Mouse (Mus musculus): Measurements from ENCODE around the gene Nudcd3. TPM values are rescaled to one million over a fixed set of nuclear protein-coding genes. Genes with fewer than 3 reads are reported as not detected.

The Nudcd3 gene
- polyA plus RNA-seq (2015; fragmentation: Nextera tagmentation; extraction: Ambion mirVana), result 35.3 and 37.2 TPM in 2 replicates

DNA sequence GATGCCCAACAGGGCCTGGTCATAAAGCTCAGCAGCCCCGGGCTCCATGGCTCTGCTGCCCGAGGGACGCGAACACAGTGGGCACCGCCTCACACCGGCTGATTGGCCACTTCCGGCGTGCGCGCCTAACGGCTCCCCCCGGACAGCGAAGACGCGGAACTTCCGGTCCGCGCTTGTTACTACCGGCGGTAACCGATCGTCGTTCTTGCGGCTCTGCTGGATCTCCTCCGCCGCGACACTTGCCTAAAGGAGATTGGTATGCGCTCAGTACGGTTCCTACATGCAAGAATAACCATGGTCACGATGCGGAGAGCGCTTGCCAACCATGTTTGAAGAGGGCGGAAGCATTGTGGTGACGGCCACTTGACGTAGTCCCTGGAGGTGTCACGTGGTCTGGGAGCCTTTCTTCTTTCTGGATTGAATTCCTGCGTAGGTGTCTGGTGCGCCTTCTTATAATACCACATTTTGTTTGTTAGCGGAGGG lies at the start of gene Nudcd3:
Gene Nudcd3 (minus strand): TSS at position 329 of the 483 bp plus-strand sequence.
- Histone ChIP-seq H3K4me2 (peak within 1 kb of the TSS; percentile 89), H3K4me3 (replicated peaks) (peak within 1 kb of the TSS; percentile 88), H3K4me1 (peaks cover 16% of the 10 kb centered on the region), H3K36me3 (no peaks in the 10 kb centered on the region), H3K9ac (peak within 1 kb of the TSS; percentile 88), H3K27ac (peak within 1 kb of the TSS; percentile 95), H3K9me3 (no peaks in the 10 kb centered on the region), H3K27me3 (replicated peaks) (no peaks in the 10 kb centered on the region)
- peak; percentile 96 for ATAC-seq (ENCODE audit: insufficient read depth, low FRiP score, low read depth)
- WGBS, result under 1% methylated on average over 39 of the region's 39 CpGs

DNA sequence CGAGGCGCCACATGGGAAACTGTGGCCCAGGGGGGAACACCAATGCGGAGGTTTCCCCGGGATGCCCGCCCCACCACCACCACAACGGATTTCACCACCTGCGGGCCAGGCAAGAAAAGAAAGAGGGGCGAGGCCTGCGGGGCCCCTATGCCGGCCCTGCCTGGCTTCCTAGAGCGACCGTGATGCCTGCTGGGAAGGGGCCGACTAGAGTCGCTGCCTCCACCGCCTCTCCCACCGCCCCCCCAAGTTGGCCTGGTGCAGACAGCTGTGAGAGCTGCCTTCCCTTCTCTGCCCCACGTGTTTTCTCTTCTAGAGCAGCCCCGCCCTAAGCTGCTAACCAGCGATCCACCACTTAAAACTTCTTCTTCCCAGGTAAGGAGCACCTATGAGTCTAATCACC lies 44.5 kb upstream of the Nudcd3 start:
- WGBS, result 37% methylated on average over 16 of the region's 19 CpGs
- Histone ChIP-seq H3K9ac (no peak overlapping the region), H3K4me2 (no peak overlapping the region), H3K36me3 (no peaks in the 10 kb centered on the region), H3K4me3 (replicated peaks) (no peak overlapping the region), H3K9me3 (no peaks in the 10 kb centered on the region), H3K27me3 (replicated peaks) (no peaks in the 10 kb centered on the region), H3K27ac (no peak overlapping the region), H3K4me1 (no peaks in the 10 kb centered on the region)
- ATAC-seq (ENCODE audit: insufficient read depth, low FRiP score, low read depth), result no peak

- no peaks in the 10 kb centered on the region for H3K27me3 ChIP-seq (replicated peaks)
- ATAC-seq (ENCODE audit: insufficient read depth, low FRiP score, low read depth), result no peak
- no peak overlapping the region for H3K4me3 ChIP-seq (replicated peaks)
- no peak overlapping the region for H3K27ac ChIP-seq
- H3K4me1 ChIP-seq, result no peaks in the 10 kb centered on the region
- H3K36me3 ChIP-seq, result no peaks in the 10 kb centered on the region
- no peak overlapping the region for H3K4me2 ChIP-seq
- no peak overlapping the region for H3K9ac ChIP-seq
- WGBS, result 74% methylated on average over 4 of the region's 4 CpGs
- H3K9me3 ChIP-seq, result 0 out of 2 replicates have a peak, but pooled peaks cover 10% of the 10 kb centered on the region
Observed at GRCm38 (mm10) chr11:6233025-6233424, 32.8 kb upstream of the Nudcd3 start.

DNA sequence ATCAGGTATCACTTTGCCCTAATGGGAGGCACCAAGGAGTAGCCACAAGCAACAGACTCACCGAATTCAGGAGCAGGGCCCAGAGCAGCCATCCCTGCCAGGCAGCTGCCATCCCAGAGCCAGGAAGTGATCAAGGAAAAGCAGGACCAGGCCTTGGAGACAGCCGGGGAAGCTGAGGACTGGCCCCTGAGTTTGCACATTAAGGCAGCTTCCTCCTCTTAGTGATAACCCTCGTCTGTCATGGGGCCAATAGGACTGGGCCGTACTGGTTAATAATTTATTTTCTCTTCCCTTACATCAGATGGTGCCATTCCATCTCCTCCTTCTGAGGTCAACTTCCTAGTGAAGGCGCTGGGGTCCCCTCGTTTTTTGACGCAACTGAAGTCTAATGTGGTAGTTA lies 29.8 kb upstream of the Nudcd3 start, which contains the start of gene Npc1l1:
Gene Npc1l1 (minus strand): TSS at position 132 of the 400 bp plus-strand sequence.
- ATAC-seq (ENCODE audit: insufficient read depth, low FRiP score, low read depth), result no peak
- Histone ChIP-seq H3K27me3 (replicated peaks) (no peaks in the 10 kb centered on the region), H3K4me2 (no peak within 1 kb of the TSS), H3K27ac (no peak within 1 kb of the TSS), H3K9ac (no peak within 1 kb of the TSS), H3K4me1 (no peaks in the 10 kb centered on the region), H3K9me3 (0 out of 2 replicates have a peak, but pooled peaks cover 2% of the 10 kb centered on the region), H3K36me3 (no peaks in the 10 kb centered on the region), H3K4me3 (replicated peaks) (no peak within 1 kb of the TSS)
- 64% methylated on average over 7 of the region's 7 CpGs for WGBS

- WGBS, result 81% methylated on average over 14 of the region's 14 CpGs
- no peak overlapping the region for H3K4me3 ChIP-seq (replicated peaks)
- H3K27me3 ChIP-seq (replicated peaks), result no peaks in the 10 kb centered on the region
- no peak overlapping the region for H3K27ac ChIP-seq
- H3K4me2 ChIP-seq, result no peak overlapping the region
- no peaks in the 10 kb centered on the region for H3K36me3 ChIP-seq
- H3K4me1 ChIP-seq, result no peaks in the 10 kb centered on the region
- H3K9me3 ChIP-seq, result no peaks in the 10 kb centered on the region
- ATAC-seq (ENCODE audit: insufficient read depth, low FRiP score, low read depth), result no peak
- H3K9ac ChIP-seq, result no peak overlapping the region
Observed at GRCm38 (mm10) chr11:6224541-6225229, 24.5 kb upstream of the Nudcd3 start.

DNA sequence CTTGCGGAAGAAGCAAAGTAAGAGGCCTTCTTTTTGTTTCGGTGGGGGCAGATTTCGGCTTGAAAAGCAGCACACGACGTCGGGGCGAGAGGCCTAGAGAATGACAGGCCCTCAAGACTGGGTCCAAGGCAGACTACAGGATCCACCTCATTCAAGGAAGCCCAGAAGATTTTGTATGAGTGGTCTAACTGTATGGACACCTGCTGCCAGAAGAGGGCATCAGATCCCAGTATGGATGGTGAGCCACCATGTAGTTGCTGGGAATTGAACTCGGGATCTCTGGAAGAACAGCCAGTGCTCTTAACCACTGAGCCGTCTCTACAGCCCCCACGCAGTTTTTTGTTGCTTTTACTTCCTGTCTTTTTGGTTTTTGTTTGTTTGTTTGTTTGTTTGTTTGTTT lies 22.0 kb upstream of the Nudcd3 start:
- Histone ChIP-seq H3K9ac (no peak overlapping the region), H3K36me3 (no peaks in the 10 kb centered on the region), H3K4me1 (no peaks in the 10 kb centered on the region), H3K9me3 (no peaks in the 10 kb centered on the region), H3K27me3 (replicated peaks) (no peaks in the 10 kb centered on the region), H3K4me2 (no peak overlapping the region), H3K27ac (no peak overlapping the region), H3K4me3 (replicated peaks) (no peak overlapping the region)
- ATAC-seq (ENCODE audit: insufficient read depth, low FRiP score, low read depth), result no peak
- WGBS, result 92% methylated on average over 10 of the region's 10 CpGs

DNA sequence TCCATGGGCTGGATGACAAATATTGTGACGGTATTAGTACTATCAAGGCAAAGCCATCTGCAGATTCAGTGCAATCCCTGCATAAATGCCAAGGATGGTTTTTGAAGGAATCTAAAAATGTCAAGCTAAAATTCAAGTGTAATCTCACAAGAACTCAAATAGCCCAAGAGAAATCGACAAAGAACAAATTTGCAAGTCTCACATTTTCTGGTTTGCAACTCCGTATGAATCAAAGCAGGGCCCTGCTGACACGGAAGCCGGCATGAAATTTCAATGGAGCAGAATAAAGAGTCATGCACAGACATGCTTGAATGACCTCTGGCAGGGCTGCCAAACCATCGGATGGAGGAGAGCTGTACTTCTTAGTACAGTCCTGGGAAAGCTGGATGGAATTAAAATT lies 19.8 kb upstream of the Nudcd3 start:
- Histone ChIP-seq H3K4me1 (no peaks in the 10 kb centered on the region), H3K27ac (no peak overlapping the region), H3K27me3 (replicated peaks) (no peaks in the 10 kb centered on the region), H3K9me3 (no peaks in the 10 kb centered on the region), H3K36me3 (no peaks in the 10 kb centered on the region), H3K4me2 (no peak overlapping the region), H3K4me3 (replicated peaks) (no peak overlapping the region), H3K9ac (no peak overlapping the region)
- no peak for ATAC-seq (ENCODE audit: insufficient read depth, low FRiP score, low read depth)
- 85% methylated on average over 6 of the region's 6 CpGs for WGBS

- Histone ChIP-seq H3K4me2 (no peak overlapping the region), H3K4me3 (replicated peaks) (no peak overlapping the region), H3K27ac (no peak overlapping the region), H3K4me1 (no peaks in the 10 kb centered on the region), H3K36me3 (no peaks in the 10 kb centered on the region), H3K9ac (no peak overlapping the region), H3K9me3 (no peaks in the 10 kb centered on the region), H3K27me3 (replicated peaks) (no peaks in the 10 kb centered on the region)
- 85% methylated on average over 11 of the region's 11 CpGs for whole genome bisulfite sequencing
- no peak for ATAC-seq (ENCODE audit: insufficient read depth, low FRiP score, low read depth)
Observed at GRCm38 (mm10) chr11:6218189-6218896, 18.1 kb upstream of the Nudcd3 start.

- WGBS, result 51% methylated on average over 3 of the region's 3 CpGs
- H3K4me2 ChIP-seq, result no peak overlapping the region
- no peaks in the 10 kb centered on the region for H3K4me1 ChIP-seq
- H3K27me3 ChIP-seq (replicated peaks), result no peaks in the 10 kb centered on the region
- no peaks in the 10 kb centered on the region for H3K36me3 ChIP-seq
- no peaks in the 10 kb centered on the region for H3K9me3 ChIP-seq
- no peak overlapping the region for H3K9ac ChIP-seq
- no peak for ATAC-seq (ENCODE audit: insufficient read depth, low FRiP score, low read depth)
- no peak overlapping the region for H3K27ac ChIP-seq
- no peak overlapping the region for H3K4me3 ChIP-seq (replicated peaks)
Observed at GRCm38 (mm10) chr11:6216834-6217233, 16.6 kb upstream of the Nudcd3 start.

DNA sequence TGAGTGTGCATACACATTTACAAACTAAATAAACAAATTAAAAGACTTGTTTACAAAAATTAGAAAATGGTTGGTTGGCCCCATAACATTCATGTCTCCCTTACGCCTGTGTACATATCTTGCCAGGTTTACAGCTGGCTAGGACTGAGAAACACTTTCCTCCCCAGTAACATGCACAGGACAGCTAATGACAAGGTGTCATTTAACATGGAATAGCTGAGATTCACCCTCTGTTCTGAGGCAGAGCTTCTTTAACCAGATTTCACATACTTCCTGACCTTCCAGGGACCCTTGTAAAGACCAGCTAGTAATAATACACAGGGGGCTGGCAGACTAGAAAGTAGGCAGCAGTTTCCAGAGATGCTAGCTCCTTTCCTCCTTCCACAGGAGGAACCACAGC lies 7.9 kb upstream of the Nudcd3 start:
- Histone ChIP-seq H3K4me1 (no peaks in the 10 kb centered on the region), H3K27ac (no peak overlapping the region), H3K27me3 (replicated peaks) (no peaks in the 10 kb centered on the region), H3K9ac (no peak overlapping the region), H3K4me2 (no peak overlapping the region), H3K36me3 (no peaks in the 10 kb centered on the region), H3K4me3 (replicated peaks) (no peak overlapping the region), H3K9me3 (no peaks in the 10 kb centered on the region)
- ATAC-seq (ENCODE audit: insufficient read depth, low FRiP score, low read depth), result no peak
- WGBS, result 76% methylated on average over 1 of the region's 1 CpGs

- no peak overlapping the region for H3K4me3 ChIP-seq (replicated peaks)
- no peaks in the 10 kb centered on the region for H3K9me3 ChIP-seq
- 84% methylated on average over 2 of the region's 2 CpGs for WGBS
- ATAC-seq (ENCODE audit: insufficient read depth, low FRiP score, low read depth), result no peak
- H3K4me1 ChIP-seq, result no peaks in the 10 kb centered on the region
- no peak overlapping the region for H3K9ac ChIP-seq
- no peaks in the 10 kb centered on the region for H3K27me3 ChIP-seq (replicated peaks)
- H3K27ac ChIP-seq, result no peak overlapping the region
- no peaks in the 10 kb centered on the region for H3K36me3 ChIP-seq
- no peak overlapping the region for H3K4me2 ChIP-seq
Observed at GRCm38 (mm10) chr11:6207090-6207489, 6.9 kb upstream of the Nudcd3 start.

DNA sequence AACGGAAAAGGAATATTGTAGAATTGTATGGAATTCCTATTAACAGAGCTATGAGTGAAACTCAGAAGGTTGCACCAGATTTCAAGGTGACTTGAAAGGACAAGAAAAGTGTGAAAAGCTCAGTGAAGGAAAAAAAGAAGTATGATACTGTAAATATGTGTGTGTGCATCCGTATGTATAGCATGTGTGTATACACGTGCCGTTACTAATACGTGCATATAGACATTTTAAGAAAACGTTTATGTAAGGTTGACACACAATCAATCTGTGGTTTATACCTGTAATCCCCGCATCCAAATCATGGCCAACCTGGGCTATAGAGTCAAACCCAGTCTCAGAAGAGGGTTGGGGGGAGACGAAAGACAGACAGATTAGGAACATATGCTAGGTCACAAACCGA lies 355 bp upstream of the Nudcd3 start:
- ATAC-seq (ENCODE audit: insufficient read depth, low FRiP score, low read depth), result no peak

More for the DNA sequence above, 355 bp upstream of the Nudcd3 start:
- Histone ChIP-seq H3K9me3 (no peaks in the 10 kb centered on the region), H3K36me3 (no peaks in the 10 kb centered on the region), H3K27me3 (replicated peaks) (no peaks in the 10 kb centered on the region), H3K4me1 (peaks cover 16% of the 10 kb centered on the region), H3K27ac (peak overlapping the region; percentile 95), H3K4me3 (replicated peaks) (peak overlapping the region; percentile 88), H3K9ac (no peak overlapping the region), H3K4me2 (peak overlapping the region; percentile 89)
- WGBS, result 24% methylated on average over 9 of the region's 9 CpGs

Data from stomach, embryonic 15.5 days (tissue).